Mouse (Mus musculus) right cerebral cortex, postnatal 14 days (tissue): ENCODE results near the gene Vezf1.

Experiments used
- DNase-seq: peaks from one replicate; pipeline ENCODE4 v3.0.0; 2022

The Vezf1 gene

DNA sequence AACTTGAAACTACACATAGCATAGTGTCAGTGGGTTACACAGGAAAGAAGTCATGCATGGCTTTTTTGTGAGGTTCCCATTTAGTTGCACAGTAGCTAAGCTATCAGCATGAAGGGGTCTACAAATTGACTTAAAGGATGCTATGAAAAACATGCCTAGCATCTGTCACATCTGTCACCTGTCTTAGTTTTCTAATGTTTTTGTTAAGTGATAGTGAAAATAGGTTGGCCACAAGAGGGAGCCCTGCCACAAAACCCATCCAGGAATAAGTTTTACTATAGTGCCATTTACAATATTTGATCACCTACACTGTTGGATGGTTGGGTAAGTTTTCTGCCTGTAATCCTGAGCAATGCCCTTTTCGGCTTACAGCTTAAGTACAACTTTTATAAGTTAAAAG, 13.5 kb upstream of the Vezf1 start:
- DNase-seq, result peak; percentile 36

GRCm38 (mm10) chr11:88055777-88056176, 12.3 kb upstream of the Vezf1 start:
- DNase-seq, result no peak

DNA sequence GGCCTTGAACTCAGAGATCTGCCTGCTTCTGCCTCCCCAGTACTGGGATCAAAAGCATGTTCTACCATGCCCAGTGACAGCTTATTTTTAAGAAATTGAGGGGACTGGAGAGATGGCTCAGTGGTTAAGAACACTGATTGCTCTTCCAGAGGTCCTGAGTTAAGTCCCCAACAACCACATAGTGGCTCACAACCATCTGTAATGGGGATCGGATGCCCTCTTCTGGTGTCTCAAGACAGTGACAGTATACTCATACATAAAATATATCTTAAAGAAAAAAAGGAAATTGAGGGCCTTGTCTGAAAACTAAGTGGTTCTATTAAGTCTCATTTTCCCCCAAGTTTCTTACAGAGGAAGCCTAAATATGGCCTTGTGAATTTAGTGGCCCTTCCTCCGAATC, 10.3 kb upstream of the Vezf1 start:
- DNase-seq, result no peak

DNA sequence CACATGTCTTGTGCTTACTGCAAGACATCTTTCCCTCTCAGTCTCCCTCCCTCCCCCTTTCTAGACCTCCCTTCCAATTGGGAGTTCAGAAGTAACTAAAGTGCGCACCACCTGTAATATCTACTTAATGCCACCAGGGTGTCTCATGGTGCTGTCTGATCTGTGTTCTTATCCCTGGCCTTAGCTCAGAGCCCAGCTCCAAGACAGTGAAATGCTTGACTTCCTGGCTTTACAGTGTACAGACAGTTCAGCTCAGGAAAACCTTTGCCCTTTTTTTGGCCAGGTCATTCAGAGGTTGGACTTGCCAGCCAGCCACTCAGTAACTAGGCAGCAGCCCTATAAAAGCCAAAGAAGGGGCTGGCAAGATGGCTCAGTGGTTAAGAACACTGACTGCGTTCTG, 8.9 kb upstream of the Vezf1 start:
- DNase-seq, result no peak

- DNase-seq, result no peak
These were observed 6.0 kb upstream of the Vezf1 start for GRCm38 (mm10) chr11:88061892-88062625.

DNA sequence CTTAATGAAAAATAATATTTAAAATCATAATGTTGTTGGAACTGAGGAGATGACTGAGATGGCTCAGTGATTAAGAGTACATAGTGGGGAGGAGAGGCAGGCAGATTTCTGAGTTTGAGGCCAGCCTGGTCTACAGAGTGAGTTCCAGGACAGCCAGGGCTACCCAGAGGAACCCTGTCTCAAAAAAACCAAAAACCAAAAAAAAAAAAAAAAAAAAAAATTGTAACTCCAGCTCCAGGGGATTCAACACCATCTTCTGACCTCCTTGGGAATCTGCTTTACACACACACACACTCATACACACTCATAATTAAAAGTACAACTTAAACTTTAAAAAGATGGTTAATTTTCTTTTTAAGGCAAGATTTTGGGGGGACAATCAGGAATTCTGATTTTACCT, 2.3 kb upstream of the Vezf1 start:
- DNase-seq, result no peak

DNA sequence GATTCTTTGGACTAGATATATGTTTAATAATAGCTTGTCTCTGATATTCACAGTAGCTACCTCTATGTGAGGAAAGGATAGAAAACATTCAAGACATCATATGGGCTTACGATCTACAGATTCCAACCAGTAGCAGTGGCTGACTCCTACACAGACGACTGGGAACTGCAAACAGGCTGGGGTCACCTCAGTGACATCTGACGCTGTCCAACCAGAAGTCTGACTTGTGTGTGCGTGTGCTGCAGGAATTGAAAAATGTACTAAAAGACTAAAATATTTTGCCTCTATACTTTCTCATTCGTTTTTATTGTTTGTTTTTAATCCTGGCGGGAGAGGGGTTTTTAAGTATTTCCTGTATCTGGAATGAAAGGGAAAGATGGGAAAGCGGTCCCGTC, 891 bp upstream of the Vezf1 start:
- no peak for DNase-seq

DNA sequence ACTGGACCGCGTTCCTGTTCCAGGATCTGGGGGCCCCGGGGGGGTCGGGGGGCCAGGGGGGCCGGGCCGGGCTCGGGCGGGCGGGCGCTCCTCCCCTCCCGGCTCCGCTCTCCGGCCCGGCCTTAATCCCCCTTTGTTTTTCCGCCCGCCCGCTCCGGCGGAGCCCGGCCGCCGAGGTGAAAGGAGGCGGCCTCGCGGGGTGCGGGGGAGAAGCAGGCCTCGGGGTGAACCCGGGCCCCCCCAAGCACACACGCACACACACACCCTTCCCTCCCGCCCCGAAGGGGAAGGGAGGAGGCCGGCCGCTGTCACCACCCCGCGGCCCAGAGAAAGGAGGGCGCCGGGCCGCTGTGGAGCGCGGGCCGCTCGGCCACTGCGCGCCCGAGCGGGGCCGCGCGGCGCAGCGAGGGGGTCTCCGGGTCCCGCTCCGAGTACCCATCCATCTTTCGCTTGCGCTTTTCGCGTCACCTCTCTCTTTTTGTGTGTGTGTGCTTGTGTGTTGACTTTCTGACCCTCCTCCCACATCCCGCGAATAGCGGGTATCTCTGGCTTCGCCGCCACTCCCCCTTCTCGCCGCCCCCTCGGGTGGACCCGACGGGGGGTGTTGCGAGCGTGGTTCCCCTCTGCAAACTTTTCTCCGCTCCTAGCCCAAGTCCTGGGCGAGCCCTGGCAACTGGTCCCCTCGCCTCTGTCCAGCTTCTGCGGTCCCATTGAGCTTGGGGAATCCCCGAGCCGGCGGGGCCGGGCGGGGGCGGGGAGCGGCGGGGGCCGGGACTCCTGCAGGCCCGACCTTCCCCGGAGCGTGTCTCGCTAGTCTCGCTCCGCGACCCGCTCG, 549 bp downstream of the Vezf1 start:
- DNase-seq, result peak; percentile 48

- no peak for DNase-seq
These were observed 1.1 kb downstream of the Vezf1 start for GRCm38 (mm10) chr11:88069246-88069570.

GRCm38 (mm10) chr11:88070392-88070791, 2.3 kb downstream of the Vezf1 start:
- no peak for DNase-seq

- no peak for DNase-seq
These were observed 3.0 kb downstream of the Vezf1 start for GRCm38 (mm10) chr11:88071113-88071512.

- no peak for DNase-seq
These were observed 5.3 kb downstream of the Vezf1 start for GRCm38 (mm10) chr11:88073343-88073875.

- no peak for DNase-seq
These were observed 7.6 kb downstream of the Vezf1 start for GRCm38 (mm10) chr11:88075701-88076100.

GRCm38 (mm10) chr11:88076394-88076793, 8.3 kb downstream of the Vezf1 start:
- no peak for DNase-seq

DNA sequence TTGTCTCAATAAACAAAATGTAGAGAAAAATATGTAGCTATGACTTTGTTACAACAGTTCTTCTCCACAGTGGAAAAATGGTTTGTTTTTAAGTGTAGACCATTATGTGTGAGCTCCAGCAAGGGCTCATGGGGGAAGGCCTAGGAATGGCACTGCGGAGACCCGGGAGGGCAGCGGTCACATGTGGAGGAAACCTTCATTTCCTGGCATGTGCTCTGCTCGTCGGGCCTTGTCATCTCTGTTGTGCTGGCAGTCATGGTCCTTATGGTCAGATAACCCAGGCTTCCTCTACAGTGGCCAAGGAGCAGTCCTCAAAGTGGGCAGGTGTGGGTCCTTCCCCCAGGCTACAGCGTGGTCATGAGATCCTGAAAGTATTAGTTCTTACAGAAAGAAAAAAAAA, 15.6 kb downstream of the Vezf1 start:
- no peak for DNase-seq

DNA sequence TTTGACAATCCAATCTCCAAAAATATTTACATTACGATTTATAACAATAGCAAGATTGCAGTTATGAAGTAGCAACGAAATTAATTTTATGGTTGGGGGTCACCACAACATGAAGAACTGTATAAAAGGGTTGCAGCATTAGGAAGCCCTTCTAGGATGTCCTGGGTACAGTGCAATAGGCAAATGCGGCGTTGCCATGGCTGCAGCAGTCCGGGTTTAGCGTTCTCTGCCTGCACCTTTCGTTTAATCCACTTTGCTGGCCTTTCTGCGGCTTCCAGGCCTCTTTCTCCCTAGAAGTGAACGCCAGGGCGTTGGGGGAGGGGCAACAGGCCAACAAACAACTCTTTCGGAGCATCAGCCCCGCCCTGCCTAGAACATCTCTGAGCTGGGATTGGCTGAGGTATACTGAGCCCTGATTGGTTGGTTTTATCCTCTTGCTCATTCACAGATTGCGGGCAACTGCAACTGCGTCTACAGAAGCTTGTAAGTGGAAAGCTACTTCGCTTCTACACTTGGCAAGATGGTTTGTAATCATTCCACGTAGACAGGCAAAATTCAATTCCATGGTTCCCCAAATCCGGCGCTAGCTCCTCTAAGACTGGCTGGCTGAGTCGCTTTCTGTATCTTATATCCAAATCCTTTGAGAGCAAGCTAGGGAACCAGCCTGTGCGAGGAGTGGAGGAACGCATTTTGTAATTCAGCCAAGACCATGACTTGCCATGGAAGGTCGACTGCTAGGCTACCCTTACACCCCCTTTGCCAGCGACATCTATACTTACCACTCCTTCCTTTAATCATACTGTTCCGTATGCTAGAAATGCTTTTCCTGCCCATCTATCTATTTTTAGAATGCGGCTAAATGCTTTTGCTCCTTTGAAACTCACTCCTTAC, 18.9 kb downstream of the Vezf1 start:
- peak; percentile 86 for DNase-seq

- DNase-seq, result no peak
These were observed 21.1 kb downstream of the Vezf1 start for GRCm38 (mm10) chr11:88089150-88089549.

- no peak for DNase-seq
These were observed 22.2 kb downstream of the Vezf1 start for GRCm38 (mm10) chr11:88090293-88090692.

DNA sequence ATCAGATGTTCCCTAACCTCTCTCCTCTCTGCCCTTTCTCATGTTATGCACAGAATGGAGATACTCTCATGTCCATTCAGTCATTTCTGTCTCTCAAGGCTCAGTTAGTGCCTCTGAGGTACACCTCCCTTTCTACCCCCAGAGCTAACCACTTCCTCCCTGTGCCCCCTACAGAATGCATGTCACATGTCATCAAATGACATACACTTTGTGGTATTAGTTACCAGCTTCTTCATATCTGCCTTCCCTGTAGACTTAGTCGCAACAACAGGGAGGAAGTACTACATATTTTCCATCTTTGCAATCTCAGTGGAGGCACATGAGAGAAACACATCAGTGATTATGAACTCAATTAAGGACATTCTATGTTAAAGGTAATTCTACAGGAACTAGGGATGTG, 23.9 kb downstream of the Vezf1 start:
- no peak for DNase-seq

- no peak for DNase-seq
These were observed 29.1 kb downstream of the Vezf1 start for GRCm38 (mm10) chr11:88097173-88097572.

GRCm38 (mm10) chr11:88098021-88098729, 30.1 kb downstream of the Vezf1 start, which contains the start of gene Cuedc1:
Gene Cuedc1 (plus strand): TSS chr11:88098058.
- DNase-seq, result no peak
